Mouse (Mus musculus) bone marrow macrophage, adult 2 months (primary cell): Measurements from ENCODE around the gene Dhx37.

Source experiments
- CTCF ChIP-seq: IDR thresholded peaks from 2 replicates; pipeline ENCODE4 v1.5.1; 2012; ENCODE audit warnings: low read depth, mild to moderate bottlenecking, low read length, moderate library complexity
- POLR2A ChIP-seq: IDR thresholded peaks from 2 replicates; pipeline ENCODE4 v1.6.1; 2012; ENCODE audit warnings: mild to moderate bottlenecking, low read depth, low read length, borderline replicate concordance

GRCm38 (mm10) chr5:125443915-125444314, 10.0 kb upstream of the Dhx37 start:
- TF ChIP-seq POLR2A (no peak), CTCF (no peak)
